Mouse (Mus musculus): Measurements from ENCODE around the gene Tmem223.

Gene Tmem223

GRCm38 (mm10) chr19:8745382-8745781, 25.4 kb upstream of the Tmem223 start:
- DNase-seq (ENCODE audit: low read depth) = no peak

DNA sequence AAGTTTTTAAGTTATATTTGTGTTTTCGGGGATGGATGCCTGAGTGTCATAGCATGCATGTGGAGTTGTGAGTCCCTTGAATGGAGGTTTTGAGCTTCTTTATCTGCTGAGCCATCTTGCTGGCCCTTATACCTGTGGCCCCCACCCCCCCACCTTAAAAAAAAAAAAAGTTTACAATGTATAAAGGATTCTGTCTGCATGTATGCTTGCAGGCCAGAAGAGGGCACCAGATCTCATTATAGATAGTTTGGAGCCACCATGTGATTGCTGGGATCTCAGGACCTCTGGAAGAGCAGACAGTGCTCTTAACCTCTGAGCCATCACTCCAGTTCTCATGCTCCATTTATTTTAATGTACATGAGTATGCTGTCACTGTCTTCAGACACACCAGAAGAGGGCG, 23.4 kb upstream of the Tmem223 start:
- no peak for DNase-seq (ENCODE audit: low read depth)

GRCm38 (mm10) chr19:8755652-8756051, 15.1 kb upstream of the Tmem223 start:
- no peak for DNase-seq (ENCODE audit: low read depth)

DNA sequence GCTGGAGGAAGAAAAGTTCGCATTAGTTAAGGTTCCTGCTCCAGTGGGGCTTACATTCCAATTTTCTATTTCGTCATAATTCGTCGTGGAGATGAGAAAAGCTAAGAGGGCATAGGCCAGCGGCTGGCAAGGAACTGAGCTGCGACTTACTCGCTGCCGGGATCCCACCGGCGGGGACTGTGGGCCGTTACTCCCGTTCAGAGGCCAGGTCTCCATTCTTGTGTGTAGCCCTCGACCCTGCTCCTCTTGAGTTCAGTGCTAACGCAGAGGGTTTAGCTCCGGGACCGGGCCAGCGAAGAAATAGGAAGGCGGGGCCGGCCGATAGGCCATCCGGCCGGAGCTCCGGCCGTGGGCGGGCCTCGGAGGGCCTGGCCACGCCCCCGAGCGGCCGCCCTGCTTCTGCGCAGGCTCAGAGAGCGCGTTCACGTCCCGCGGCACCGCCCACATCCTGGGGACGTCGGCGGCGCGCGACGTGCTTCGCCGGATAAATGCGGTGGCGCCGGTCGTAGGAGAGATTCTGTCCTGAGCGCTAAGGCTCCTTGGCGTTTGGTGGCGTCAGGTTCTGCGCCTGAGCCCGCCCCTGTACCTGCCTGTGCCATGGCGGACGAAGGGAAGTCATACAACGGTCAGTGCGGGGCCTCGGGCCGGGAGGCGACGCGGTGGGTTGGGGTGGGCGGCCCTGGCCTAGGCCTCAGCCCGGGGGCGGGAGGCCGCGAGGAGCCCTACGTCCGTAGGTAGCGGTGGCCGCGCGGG, 14.0 kb upstream of the Tmem223 start, which contains the start of gene Nxf1:
Gene Nxf1 (plus strand): TSS at position 439 of the 753 bp plus-strand sequence.
- peak; percentile 81 for DNase-seq (ENCODE audit: low read depth)

DNA sequence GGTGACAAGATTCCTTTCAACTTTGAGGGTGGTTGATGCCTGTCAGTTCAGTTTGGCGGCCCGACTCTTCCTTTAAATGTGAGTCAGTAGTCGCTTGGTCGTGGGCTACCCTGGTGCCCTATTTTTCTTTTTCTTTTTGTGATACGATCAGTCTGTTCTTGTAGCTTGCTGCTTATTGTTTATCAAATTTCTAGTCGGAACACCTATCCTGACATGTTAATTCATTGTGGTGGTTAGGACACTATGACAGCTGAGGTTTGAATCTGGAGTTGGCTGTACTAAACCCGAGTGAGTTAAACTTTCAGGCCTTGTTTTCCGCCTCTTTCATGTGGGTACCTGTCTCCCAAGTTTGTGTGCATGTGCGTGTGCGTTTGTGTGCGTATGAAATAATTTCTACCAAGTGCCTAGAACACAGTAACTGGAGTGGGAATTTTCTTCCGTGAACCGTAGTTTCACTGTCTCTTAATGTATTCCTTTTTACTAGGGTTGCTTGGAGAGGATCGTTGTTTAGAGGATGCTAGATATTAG, 13.3 kb upstream of the Tmem223 start:
- no peak for DNase-seq (ENCODE audit: low read depth)

DNA sequence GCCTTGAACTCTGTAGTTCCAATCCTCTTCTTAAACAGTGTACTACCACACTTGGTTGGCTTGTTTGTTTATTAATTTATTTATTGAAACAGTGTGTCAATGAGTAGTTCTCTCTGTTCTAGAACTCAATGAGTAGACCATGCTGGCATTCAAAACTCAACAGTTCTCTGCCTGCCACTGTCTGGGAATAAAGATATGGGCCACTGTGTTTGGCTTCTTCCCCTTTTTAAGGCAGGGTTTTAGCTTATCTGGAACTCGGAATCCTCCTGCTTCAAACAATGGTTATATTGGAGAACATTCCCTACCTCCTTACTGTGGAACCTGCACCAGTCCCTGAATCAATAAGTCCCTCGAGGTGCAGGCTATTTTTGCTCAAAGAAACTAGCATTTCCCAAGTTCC, 11.9 kb upstream of the Tmem223 start:
- no peak for DNase-seq (ENCODE audit: low read depth)

- DNase-seq (ENCODE audit: low read depth) = no peak
These were observed 10.0 kb upstream of the Tmem223 start for GRCm38 (mm10) chr19:8760757-8761156.

GRCm38 (mm10) chr19:8763276-8763675, 7.5 kb upstream of the Tmem223 start:
- no peak for DNase-seq (ENCODE audit: low read depth)

DNA sequence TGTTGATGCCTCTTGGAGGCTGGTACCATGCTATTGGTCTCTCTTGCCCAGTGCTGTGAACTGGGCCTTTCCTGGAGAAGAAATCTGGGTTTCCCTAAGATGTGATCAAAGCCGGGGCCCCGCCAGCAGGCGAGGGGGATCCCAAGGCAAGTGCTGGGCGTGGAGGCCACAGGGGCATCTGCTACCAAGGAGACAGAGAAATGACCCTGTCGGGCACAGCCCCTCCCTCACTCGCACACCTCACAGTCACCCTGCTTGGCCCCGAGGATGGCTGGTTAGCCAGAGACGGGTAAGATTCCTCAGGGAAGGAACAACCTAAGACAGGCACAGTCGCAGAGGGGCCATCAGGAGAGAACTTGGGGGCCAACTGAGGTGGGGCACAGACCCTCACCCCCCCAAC, 5.2 kb upstream of the Tmem223 start:
- no peak for DNase-seq (ENCODE audit: low read depth)

DNA sequence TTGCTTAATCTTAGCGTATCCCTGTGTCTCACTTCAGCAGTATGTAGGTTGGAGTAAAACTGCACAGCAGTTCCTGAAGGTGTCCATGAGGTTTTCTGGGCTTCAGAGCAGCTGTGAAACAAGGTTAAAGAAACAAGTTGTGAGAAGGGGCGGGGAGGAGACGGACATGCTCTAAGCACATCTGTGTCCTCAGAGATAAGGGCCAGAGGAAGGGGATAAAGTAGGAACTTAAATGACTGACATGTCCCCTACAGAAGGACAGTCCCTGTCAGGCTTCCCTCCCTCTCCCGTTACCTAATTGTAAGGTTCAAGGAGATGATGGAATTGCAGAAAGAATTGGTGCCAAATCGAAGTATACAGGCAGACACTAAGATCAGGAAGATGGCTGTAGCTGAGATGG, 2.2 kb downstream of the Tmem223 start:
- DNase-seq (ENCODE audit: low read depth) = no peak

DNA sequence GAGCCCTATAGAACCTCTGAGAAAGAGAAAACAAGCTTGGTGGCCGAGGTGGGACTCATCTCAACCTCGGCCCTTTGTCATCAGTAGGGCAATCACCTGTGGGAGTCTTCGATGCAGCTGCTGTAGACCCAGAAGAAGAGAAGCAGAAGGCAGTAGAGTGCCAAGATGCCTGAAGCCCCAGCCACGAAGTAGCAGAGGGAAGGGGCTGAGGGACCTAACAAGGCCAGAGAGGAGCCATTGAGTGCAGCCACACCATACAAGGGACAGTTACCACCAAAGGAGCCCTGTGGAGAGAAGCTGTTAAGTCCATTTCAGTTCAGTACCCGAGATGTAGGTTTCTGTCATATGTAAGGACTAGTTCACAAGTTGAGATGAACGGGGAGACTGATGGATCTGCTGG, 2.6 kb downstream of the Tmem223 start:
- DNase-seq (ENCODE audit: low read depth) = no peak

- DNase-seq (ENCODE audit: low read depth) = peak; percentile 71
These were observed 3.5 kb downstream of the Tmem223 start, which contains the start of gene Tmem179b for GRCm38 (mm10) chr19:8774086-8774835. Gene Tmem179b, minus strand, starts transcription at chr19:8774467.

DNA sequence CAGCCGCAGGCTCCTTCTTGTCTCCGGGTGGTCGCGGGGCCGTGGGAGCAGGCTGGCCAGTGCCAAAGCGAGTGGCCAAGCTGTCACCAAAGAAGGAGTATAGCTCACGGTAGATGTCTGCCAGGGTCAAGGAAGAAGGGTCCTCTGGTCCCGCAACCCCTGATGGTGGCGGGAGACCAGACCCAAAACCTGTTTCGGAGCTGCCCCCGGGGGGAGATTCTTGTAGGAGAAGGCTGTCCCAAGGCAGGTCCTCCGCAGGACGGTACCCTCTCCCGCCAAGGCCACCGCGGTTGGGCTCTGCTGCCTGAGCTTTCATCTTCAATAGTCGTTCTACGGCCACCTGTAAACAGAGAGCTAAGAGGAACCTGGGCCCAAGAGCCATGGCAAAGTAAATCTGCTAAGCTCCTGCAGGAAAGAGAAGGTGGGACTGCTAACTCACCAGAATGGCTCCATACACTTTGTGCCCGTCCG, 4.2 kb downstream of the Tmem223 start:
- no peak for DNase-seq (ENCODE audit: low read depth)

GRCm38 (mm10) chr19:8786008-8786781, 15.4 kb downstream of the Tmem223 start, which contains the start of gene Taf6l:
Gene Taf6l, minus strand, starts transcription at chr19:8786417.
- DNase-seq (ENCODE audit: low read depth) = peak; percentile 89

DNA sequence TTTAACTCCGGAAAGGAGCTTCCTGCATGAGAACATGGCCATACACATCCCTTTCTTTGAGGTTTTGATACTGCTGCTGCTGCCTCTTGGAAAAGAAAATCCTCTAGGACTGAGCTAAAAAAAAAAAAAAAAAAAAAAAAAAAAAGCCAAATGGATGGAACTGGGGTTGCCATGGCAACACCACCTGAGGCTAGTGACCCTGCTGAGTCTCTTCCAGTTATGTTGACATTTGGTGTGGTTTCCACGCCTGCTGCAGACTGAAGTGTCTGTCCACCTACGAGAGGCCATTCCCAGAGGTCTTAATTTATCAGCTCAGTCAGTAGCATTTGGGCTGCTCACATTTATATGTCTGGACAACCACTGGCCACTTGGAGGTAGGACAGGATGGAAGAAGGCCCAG, 17.7 kb downstream of the Tmem223 start:
- DNase-seq (ENCODE audit: low read depth) = no peak

GRCm38 (mm10) chr19:8789171-8789570, 18.4 kb downstream of the Tmem223 start:
- DNase-seq (ENCODE audit: low read depth) = no peak

- no peak for DNase-seq (ENCODE audit: low read depth)
These were observed 19.4 kb downstream of the Tmem223 start for GRCm38 (mm10) chr19:8790171-8790570.

- DNase-seq (ENCODE audit: low read depth) = peak; percentile 88
These were observed 27.6 kb downstream of the Tmem223 start, which contains the start of gene Polr2g for GRCm38 (mm10) chr19:8798264-8798946. Gene Polr2g, minus strand, starts transcription at chr19:8798577.

DNA sequence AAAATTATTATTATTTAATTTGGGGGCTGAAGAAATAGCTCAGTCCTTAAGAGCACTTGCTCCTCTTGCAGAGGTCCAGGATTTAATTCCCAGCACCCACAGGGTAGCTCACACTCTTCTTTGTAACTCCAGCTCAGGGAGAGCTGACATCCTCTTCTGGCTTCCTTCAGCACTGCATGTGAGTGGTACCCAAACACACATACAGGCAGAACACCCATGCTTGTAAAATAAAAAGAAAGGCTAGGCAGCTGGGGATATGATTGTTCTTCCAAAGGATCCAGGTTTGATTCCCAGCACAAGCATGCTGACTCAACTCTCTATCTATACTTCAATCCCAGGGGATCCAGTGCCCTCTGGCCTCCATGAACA, 28.1 kb downstream of the Tmem223 start:
- no peak for DNase-seq (ENCODE audit: low read depth)

DNA sequence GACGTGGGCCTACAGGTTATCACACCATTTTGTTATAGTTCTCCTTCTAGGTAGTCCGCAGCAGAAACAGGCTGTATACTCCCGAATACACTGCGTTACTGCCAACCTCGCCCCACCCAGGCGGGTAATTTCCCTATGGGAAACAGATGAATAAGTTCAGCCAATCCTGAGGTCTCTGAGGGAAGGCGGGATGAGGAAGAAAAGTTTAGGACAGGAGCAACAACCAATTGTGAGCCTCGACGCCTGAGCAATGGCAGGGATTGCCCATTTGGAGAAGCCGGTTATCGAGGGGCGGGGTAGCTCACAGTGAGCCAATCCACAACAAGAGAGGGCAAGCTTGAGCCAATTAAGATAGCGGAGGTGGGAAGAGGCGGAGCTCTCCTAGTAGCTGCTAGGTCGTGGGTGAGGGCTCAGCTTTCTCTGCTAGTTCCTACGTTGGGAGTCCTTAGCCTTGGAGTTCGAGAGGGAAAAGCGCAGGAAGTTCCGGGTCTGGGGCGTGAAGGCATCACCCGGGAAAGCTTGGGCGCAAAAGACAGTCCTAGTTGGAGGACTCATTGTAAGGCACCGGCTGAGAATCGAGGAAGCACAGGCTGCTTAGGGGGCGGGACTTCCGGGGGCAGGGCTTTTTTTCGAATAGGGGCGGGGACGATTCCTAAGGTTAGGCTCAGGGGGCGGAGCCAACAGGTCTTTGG, 31.5 kb downstream of the Tmem223 start, which contains the start of gene Zbtb3:
Gene Zbtb3 (plus strand): TSS at position 426 of the 692 bp plus-strand sequence.
- DNase-seq (ENCODE audit: low read depth) = peak; percentile 99
